Comparison of ENCODE assay signal across 14 mouse cellular contexts in genomic region chr2:30051992-30052761, GRCm38 (mm10). TPM values are rescaled to one million over a fixed set of nuclear protein-coding genes. Genes with fewer than 3 reads are reported as not detected.
A peak's percentile ranks its signal among the peaks of the same experiment; 100 is the strongest.
DNase-seq lines count a peak whose midpoint lies in the region; ATAC-seq and TF ChIP-seq lines count a peak whose summit lies in the region.
"Had no signal": no experiment of that assay in that cellular context is flagged by ENCODE, and none has a peak within 500 bp of the region (broad histone marks: within the 10 kb centered on the region; RNA-seq: fewer than 3 reads in every experiment).

No protein-coding gene starts in this region.

- H3K9me3 ChIP-seq in midbrain, embryonic 11.5 days (ENCODE audit: control insufficient read depth, low read length), result no peaks in the 10 kb centered on the region
- H3K9me3 ChIP-seq in midbrain, embryonic 10.5 days (replicated peaks), result no peaks in the 10 kb centered on the region
- H3K9me3 ChIP-seq: limb, embryonic 15.5 days; neural tube, embryonic 12.5 days had no signal

- no peak overlapping the region for H3K4me2 ChIP-seq in midbrain, embryonic 11.5 days
- H3K4me2 ChIP-seq: limb, embryonic 15.5 days; neural tube, embryonic 12.5 days had no signal

- peak; percentile 49 for TF ChIP-seq CTCF in gastrocnemius, adult 2 months (IDR thresholded peaks at IDR 0.05)

- H3K9ac ChIP-seq in midbrain, embryonic 11.5 days (ENCODE audit: low read length), result no peak overlapping the region
- H3K9ac ChIP-seq: limb, embryonic 15.5 days; neural tube, embryonic 12.5 days had no signal

- H3K27me3 ChIP-seq in midbrain, embryonic 11.5 days (ENCODE audit: control insufficient read depth, insufficient read depth, low read length), result no peaks in the 10 kb centered on the region
- H3K27me3 ChIP-seq in midbrain, embryonic 10.5 days (ENCODE audit: low read depth, poor library complexity, severe bottlenecking), result peaks cover 4% of the 10 kb centered on the region; the same call in 1 of the 2 replicates
- no peaks in the 10 kb centered on the region for H3K27me3 ChIP-seq in splenic B cell, adult 2 months (ENCODE audit: control insufficient read depth, insufficient read depth, low read length, poor library complexity, severe bottlenecking)
- H3K27me3 ChIP-seq: limb, embryonic 15.5 days; neural tube, embryonic 12.5 days had no signal

- intact Hi-C loops in gastrocnemius, adult 2 months (cut with DNase I), result no loop called here

- no peak for ATAC-seq in midbrain, embryonic 11.5 days (ENCODE audit: low FRiP score)
- peak; percentile 51 for ATAC-seq in activated CD4-positive, CD25-positive, alpha-beta regulatory T cell, adult 4 months

- 51% methylated on average over 6 of the region's 6 CpGs for WGBS in midbrain, embryonic 11.5 days
- 58% methylated on average over 6 of the region's 6 CpGs for WGBS in midbrain, embryonic 10.5 days

- no peak overlapping the region for H3K4me3 ChIP-seq in gastrocnemius, adult 2 months
- H3K4me3 ChIP-seq in midbrain, embryonic 11.5 days (ENCODE audit: low read depth, low read length), result no peak overlapping the region
- H3K4me3 ChIP-seq in midbrain, embryonic 10.5 days, result no peak overlapping the region
- H3K4me3 ChIP-seq: limb, embryonic 15.5 days; neural tube, embryonic 12.5 days had no signal

- H3K36me3 ChIP-seq in midbrain, embryonic 11.5 days (ENCODE audit: control insufficient read depth, insufficient read depth, low read length), result no peaks in the 10 kb centered on the region
- H3K36me3 ChIP-seq in midbrain, embryonic 10.5 days, result no peaks in the 10 kb centered on the region
- H3K36me3 ChIP-seq in splenic B cell, adult 2 months (ENCODE audit: control insufficient read depth, insufficient read depth, low read length, poor library complexity, severe bottlenecking), result no peaks in the 10 kb centered on the region
- H3K36me3 ChIP-seq: limb, embryonic 15.5 days had no signal

- H3K4me1 ChIP-seq in midbrain, embryonic 11.5 days (ENCODE audit: control insufficient read depth, insufficient read depth, low read length), result no peaks in the 10 kb centered on the region
- peaks cover 14% of the 10 kb centered on the region for H3K4me1 ChIP-seq in midbrain, embryonic 10.5 days

- no peak for DNase-seq in gastrocnemius, adult 2 months
- DNase-seq in gastrocnemius, adult 8-10 months (ENCODE audit: low spot score in 2 of 2), result no peak
- DNase-seq in midbrain, embryonic 11.5 days (ENCODE audit: low spot score, missing footprints), result peak; percentile 81
- no peak for DNase-seq in midbrain, embryonic 10.5 days (ENCODE audit: low spot score)
- peak; percentile 53 for DNase-seq in splenic B cell, adult 2 months (ENCODE audit: low read depth, low spot score)
- DNase-seq in urinary bladder, postnatal 14 days (ENCODE audit: low spot score), result no peak
- DNase-seq in left cerebral cortex, adult 8-10 months (ENCODE audit: low spot score in 2 of 2), result no peak
- DNase-seq: gastrocnemius, postnatal 10 days; heart, postnatal 10 days; kidney, adult 8-10 months; right cerebral cortex, postnatal 14 days had no signal

- no peak overlapping the region for H3K27ac ChIP-seq in gastrocnemius, adult 2 months
- H3K27ac ChIP-seq in midbrain, embryonic 11.5 days (ENCODE audit: low read depth, low read length), result no peak overlapping the region
- no peak overlapping the region for H3K27ac ChIP-seq in midbrain, embryonic 10.5 days (replicated peaks)
- H3K27ac ChIP-seq: limb, embryonic 15.5 days; neural tube, embryonic 12.5 days had no signal

RNA-seq across cellular contexts. Expression of gene Wdr34, which starts 3.5 kb away (rescaled TPM):
- total RNA-seq in gastrocnemius, adult 2 months (2021), result 1 to 10 TPM; 4.4 to 5.0 TPM
- 1 to 10 TPM; 3.9 to 5.6 (median 4.3) TPM for total RNA-seq in gastrocnemius, adult 8-10 months (2022)
- 25.5 and 25.9 TPM in 2 replicates for polyA plus RNA-seq in midbrain, embryonic 11.5 days (2014; fragmentation: Nextera tagmentation; extraction: Ambion mirVana)
- polyA plus RNA-seq in midbrain, embryonic 10.5 days (2016; fragmentation: Nextera tagmentation; extraction: Ambion mirVana), result 26.6 and 30.5 TPM in 2 replicates
- 1 to 10 TPM in 1 of 2 experiments, under 1 TPM in 1; 0.87 to 1.4 TPM for polyA plus RNA-seq in activated CD4-positive, CD25-positive, alpha-beta regulatory T cell, adult 4 months (2017; shearing (Covaris generic))
- 10 to 100 TPM; 38.7 to 43.4 (median 42.1) TPM for total RNA-seq in left cerebral cortex, adult 8-10 months (2022)

RNA-seq across cellular contexts. Expression of gene Set, which starts 5.0 kb away (rescaled TPM):
- 100 to 1,000 TPM in 1 of 2 experiments, 10 to 100 TPM in 1; 93.8 to 110 TPM for total RNA-seq in gastrocnemius, adult 2 months (2021)
- total RNA-seq in gastrocnemius, adult 8-10 months (2022), result 100 to 1,000 TPM; 106 to 121 (median 118) TPM
- 741 and 754 TPM in 2 replicates for polyA plus RNA-seq in midbrain, embryonic 11.5 days (2014; fragmentation: Nextera tagmentation; extraction: Ambion mirVana)
- polyA plus RNA-seq in midbrain, embryonic 10.5 days (2016; fragmentation: Nextera tagmentation; extraction: Ambion mirVana), result 777 and 858 TPM in 2 replicates
- 100 to 1,000 TPM; 369 to 379 TPM for polyA plus RNA-seq in activated CD4-positive, CD25-positive, alpha-beta regulatory T cell, adult 4 months (2017; shearing (Covaris generic))
- total RNA-seq in left cerebral cortex, adult 8-10 months (2022), result 100 to 1,000 TPM; 190 to 221 (median 207) TPM

RNA-seq across cellular contexts. Expression of gene Pkn3, which starts 25.3 kb away (rescaled TPM):
- 1 to 10 TPM; 3.6 to 4.1 TPM for total RNA-seq in gastrocnemius, adult 2 months (2021)
- total RNA-seq in gastrocnemius, adult 8-10 months (2022), result 1 to 10 TPM; 2.1 to 3.2 (median 2.7) TPM
- polyA plus RNA-seq in midbrain, embryonic 11.5 days (2014; fragmentation: Nextera tagmentation; extraction: Ambion mirVana), result 6.4 and 8.4 TPM in 2 replicates
- 12.1 and 13.5 TPM in 2 replicates for polyA plus RNA-seq in midbrain, embryonic 10.5 days (2016; fragmentation: Nextera tagmentation; extraction: Ambion mirVana)
- polyA plus RNA-seq in activated CD4-positive, CD25-positive, alpha-beta regulatory T cell, adult 4 months (2017; shearing (Covaris generic)), result under 1 TPM in 1 of 2 experiments, not detected in 1; 0.41 TPM
- total RNA-seq in left cerebral cortex, adult 8-10 months (2022), result 1 to 10 TPM; 1.9 to 4.5 (median 2.3) TPM

RNA-seq across cellular contexts. Expression of gene Zdhhc12, which starts 41.3 kb away (rescaled TPM):
- 1 to 10 TPM; 2.0 to 3.5 TPM for total RNA-seq in gastrocnemius, adult 2 months (2021)
- 1 to 10 TPM; 3.1 to 3.9 (median 3.4) TPM for total RNA-seq in gastrocnemius, adult 8-10 months (2022)
- polyA plus RNA-seq in midbrain, embryonic 11.5 days (2014; fragmentation: Nextera tagmentation; extraction: Ambion mirVana), result 28.0 and 30.6 TPM in 2 replicates
- polyA plus RNA-seq in midbrain, embryonic 10.5 days (2016; fragmentation: Nextera tagmentation; extraction: Ambion mirVana), result 36.8 and 41.9 TPM in 2 replicates
- 10 to 100 TPM; 31.6 to 32.4 TPM for polyA plus RNA-seq in activated CD4-positive, CD25-positive, alpha-beta regulatory T cell, adult 4 months (2017; shearing (Covaris generic))
- 10 to 100 TPM in 1 of 4 experiments, 1 to 10 TPM in 3; 6.8 to 10.5 (median 8.9) TPM for total RNA-seq in left cerebral cortex, adult 8-10 months (2022)

Comparison
In these comparisons a context has a peak if more than half of its experiments do, and no peak if none do; other contexts are left out.
1. DNase-seq: peak in midbrain, embryonic 11.5 days (single experiment) and splenic B cell, adult 2 months (single experiment); none in gastrocnemius, adult 2 months (single experiment), gastrocnemius, adult 8-10 months (0 of 2), midbrain, embryonic 10.5 days (single experiment), urinary bladder, postnatal 14 days (single experiment) and left cerebral cortex, adult 8-10 months (0 of 2).
2. RNA of gene Wdr34, which starts 3.5 kb away (total RNA-seq): 38.7 to 43.4 TPM in left cerebral cortex, adult 8-10 months; 4.4 to 5.0 TPM in gastrocnemius, adult 2 months and 3.9 to 5.6 TPM in gastrocnemius, adult 8-10 months; every median in the first group is over 4 times any median in the second.